Mouse (Mus musculus) spleen, postnatal 4 days (tissue): ENCODE results near the gene Tcte2.
"Not testable (repeated sequence)": the region's sequence is repeated elsewhere in the genome, so short reads cannot be mapped to it uniquely, and the experiment has no call there.

ENCODE experiments used
- DNase-seq, 2 experiments: peaks; one replicate each; pipeline ENCODE4 v3.0.0; 2022; ENCODE audit warnings: low spot score in 2 of 2

Gene Tcte2

DNA sequence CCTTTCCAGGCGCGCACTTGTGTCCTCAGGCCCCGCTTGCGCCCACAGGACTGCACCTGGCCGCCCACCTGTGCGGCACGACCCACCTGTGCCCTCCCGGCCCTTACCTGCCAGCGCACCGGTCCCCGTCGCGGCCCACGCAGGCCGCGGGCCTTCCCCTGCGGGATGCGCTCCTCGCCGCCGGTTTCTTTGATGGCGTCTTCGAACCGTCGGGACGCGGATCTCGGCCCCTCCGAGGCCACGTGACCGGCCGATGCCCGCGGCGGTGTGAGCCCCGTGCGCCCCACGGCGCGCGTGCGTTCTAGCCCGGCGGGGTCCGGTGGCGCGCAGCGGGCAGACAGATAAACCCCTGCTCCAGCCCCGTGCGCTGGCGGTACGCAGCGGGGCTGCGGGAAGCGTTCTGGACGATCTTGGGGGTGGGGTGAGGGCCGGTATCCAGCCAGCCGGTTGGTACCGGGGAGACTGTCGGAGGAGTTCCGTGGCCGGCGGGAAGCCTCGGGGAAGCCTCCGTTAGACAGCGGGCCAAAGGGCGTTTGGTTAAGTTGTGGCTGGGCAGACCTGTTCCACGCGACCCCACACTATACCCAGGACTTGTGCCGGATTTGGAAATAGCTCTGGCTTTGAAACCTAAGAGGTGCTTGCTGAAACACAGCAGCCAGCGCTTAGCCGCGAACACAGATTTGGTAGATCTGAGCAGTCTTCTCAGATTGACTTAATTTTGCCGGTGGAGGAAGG is at the start of gene Tcte2:
TSS of gene Tcte2 (minus strand) at position 647 of the 735 bp plus-strand sequence.
- DNase-seq, result peak in 1 of 2 experiments; percentile 64

DNA sequence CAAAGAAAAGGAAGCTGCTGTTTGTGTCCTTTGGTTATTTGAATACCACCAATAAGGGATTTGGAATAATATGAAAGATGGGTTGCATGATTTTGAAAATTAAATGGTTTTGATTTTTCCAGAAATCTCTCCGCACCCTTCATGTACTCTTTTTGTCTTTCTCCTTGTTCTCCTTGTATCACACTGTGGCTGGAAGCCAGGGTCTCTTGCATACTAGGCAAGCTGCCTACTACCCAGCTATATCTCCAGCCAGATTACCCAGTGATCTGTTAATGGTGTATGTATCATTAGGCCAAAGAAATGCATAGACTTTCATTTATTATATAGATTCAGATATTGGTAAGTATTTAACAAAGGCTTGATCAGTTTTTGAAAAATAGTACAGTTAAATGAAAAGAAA is 44.4 kb upstream of the Tcte2 start:
- no peak for DNase-seq

DNA sequence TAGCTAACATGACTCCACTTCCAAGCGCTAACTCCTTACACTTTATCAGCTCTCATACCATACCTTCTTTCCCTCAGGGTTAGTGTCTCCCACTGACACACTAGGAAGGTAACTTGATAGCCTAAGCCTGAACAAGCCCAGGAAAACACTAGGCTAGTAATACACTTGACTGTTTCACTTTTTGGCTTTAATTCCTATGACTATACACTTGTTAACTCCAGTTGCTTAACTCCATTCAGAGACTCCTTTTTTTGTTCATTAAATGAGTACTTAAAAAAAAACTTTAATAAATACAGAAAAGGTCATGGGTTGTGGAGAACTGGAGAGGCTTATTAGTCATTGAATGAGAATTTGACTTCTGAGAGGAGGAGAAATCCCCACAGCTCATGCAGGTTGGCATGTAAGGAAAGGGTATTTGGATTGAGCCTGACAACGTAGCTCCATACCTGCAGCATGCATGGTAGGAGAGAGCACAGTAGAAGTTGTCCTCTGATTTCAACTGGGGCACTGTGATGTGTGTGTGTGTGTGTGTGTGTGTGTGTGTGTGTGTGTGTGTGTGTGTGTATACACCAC is 41.3 kb upstream of the Tcte2 start:
- DNase-seq, result no peak

DNA sequence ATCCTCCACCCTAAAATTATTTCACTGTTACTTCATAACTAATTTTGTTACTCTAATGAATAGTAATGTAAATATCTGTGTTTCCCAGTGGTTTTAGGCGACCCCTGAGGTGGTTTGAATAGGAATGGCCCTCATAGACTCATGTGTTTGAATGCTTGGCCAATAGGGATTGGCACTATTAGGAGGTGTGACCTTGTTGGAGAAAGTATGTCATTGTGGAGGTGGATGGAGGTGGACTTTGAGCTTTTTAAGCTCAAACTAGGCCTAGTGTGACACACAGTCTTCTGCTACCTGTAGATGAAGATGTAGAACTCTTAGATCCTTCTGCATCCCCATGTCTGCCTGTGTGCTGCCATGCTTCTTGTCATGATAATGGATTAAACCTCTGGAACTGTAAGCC is 36.1 kb upstream of the Tcte2 start:
- DNase-seq, result no peak

DNA sequence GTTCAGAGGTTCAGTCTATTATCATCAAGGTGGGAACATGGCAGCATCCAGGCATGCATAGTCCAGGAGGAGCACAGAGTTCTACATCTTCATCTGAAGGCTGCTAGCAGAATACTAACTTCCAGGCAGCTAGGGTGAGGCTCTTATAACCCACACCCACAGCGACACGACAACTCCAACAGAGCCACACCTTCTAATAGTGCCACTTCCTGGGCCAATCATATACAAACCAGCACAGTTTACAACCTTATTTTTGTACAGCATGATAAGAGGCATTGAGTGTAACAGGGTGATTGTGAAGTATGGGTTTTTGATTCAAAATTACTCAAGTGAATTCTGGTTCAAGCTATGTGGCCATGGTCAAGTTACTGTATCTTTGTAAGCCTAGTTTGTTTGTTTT is 28.4 kb upstream of the Tcte2 start:
- DNase-seq, result not testable (repeated sequence)

DNA sequence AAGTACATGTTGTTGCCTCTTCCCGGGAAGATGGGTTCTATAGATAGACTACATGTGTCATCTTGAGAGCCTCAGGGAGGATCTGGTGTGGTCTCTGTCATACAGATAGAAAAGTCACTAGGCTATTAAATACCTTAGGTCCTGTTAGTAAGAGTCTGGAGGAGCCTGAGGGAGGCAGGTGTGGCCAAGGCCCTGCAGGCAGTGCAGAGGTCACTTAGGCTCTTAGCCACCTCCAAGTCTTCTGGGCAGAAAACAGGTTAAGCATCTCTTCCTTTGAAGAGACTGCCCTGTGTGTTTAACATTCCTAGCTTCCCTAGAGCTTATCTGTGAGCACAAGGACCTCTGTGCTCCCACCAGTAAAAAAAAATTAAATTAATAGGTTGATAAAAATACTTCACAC is 21.8 kb upstream of the Tcte2 start:
- DNase-seq, result no peak

DNA sequence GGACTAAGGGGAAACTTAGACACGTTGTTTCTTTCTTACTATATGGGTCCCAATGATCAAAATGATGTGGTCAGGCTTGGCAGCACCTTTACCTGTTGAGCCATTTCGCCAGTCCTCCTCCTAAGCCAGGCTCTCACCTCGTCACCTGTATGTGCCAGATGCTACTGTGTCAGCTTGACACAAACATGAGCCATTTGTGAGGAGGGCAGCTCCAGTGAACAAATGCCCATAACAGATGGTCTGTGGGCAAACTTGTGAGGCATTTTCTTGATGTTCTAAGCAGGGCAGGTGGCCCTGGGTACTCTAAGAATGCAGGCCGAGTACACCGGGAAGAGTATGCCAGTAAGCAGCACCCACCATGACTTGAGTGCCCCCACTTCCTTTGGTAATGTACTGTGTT is 20.3 kb upstream of the Tcte2 start:
- DNase-seq, result no peak

DNA sequence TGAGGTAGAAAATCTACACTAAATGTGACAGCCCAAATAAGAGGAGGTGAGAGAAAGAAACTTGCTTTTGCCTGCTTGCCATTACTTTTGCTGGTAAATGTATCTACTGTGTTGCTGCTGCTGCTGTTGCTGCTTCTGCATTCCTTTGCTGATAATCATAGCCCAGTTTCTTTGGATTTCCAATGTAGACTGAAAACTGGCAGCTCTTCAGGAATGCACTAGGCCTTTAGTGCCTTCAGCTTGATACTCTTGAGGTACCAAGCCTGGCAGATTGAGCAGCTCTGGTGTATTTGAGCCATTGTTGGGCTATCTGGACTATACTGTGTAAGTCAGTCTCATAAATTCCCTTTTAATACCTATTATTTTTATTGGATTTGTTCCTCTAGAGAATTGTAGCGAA is 17.2 kb upstream of the Tcte2 start:
- no peak for DNase-seq

DNA sequence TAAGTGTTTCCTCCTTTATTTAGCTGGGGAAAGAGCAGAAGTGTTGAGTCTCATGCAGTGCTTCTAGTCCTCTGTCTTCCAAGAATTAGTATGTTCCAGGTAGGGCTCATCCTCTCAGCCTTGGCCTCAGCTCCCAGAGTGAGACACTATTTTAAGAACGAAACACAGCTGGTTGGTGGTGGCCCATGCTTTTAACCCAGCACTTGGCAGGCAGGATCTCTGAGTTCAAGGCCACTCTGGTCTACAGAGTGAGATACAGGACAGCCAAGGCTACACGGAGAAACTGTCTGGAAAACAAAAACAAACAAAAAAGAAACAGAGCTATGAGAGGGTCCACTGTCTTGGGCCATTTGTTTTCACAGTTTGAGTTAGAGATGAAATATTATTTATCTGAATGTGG is 16.1 kb upstream of the Tcte2 start:
- DNase-seq, result no peak

DNA sequence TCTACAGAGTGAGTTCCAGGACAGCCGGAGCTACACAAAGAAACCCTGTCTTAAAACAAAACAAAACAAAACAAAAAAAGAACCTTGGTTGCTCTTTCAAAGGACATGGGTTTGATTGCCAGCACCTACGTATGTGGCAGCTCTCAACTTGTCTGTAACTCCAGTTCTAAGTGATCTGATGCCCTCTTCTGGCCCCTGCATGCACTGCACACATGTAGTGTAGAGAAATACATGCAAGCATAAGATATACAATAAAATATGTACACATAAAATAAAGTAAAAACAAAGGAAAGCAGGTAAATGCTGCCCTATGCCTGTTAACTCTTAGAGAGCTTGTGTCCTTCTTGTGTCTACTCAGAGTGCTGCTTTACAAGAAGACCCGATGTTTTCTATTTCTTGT is 7.6 kb upstream of the Tcte2 start:
- DNase-seq, result no peak

DNA sequence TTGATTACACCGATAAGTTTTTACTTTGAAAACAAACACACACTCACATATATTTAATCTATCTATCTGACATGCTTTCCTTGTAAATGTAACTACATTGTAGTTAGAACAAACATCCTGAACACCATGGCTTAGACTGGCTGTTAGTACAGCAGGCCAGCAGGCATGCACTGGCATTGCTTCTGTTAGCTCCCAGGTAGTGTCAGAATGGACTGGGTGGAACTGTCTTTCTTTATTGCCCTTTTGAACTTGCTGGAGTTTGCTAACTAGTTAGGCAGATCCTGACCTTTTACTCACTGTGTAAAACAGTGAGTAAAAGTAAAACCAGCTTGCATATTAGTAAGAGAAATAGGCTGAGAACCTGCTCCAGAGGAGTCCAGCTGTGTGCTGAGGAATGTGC is 6.9 kb upstream of the Tcte2 start:
- DNase-seq, result no peak

DNA sequence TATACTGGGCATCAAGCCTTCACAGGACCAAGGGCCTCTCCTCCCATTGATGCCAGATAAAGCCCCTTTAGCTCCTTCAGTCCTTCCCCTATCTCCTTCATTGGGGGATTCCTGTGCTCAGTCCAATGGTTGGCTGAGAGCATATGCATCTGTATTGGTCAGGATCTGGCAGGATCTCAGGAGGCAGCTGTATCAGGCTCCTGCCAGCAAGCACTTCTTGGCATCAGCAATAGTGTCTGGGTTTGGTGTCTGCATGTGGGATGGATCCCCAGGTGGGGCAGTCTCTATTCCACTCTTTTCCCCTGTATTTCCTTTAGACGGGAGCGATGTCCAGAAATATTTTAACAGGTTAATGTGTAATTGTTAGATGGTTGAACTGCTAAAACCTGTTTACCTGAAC is 3.3 kb upstream of the Tcte2 start:
- not testable (repeated sequence) for DNase-seq

DNA sequence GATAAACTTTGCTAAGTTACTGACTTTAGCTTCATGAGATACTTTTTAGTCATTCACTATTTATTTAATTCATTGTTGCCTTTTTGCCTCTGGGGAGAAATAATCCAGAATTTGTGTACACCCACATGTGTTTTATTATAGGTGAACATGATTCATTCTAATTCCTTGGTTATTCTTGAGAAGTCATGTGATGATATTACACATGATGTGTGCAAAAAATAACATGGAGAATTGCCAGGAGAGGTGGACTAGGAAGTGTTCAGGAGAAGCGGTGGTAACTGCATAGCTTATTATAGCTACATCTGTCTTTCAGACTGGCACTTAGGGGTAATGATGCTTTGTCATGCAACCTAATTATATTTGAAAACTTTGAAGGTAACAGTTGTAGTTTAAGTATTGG is 2.2 kb upstream of the Tcte2 start:
- DNase-seq, result no peak

DNA sequence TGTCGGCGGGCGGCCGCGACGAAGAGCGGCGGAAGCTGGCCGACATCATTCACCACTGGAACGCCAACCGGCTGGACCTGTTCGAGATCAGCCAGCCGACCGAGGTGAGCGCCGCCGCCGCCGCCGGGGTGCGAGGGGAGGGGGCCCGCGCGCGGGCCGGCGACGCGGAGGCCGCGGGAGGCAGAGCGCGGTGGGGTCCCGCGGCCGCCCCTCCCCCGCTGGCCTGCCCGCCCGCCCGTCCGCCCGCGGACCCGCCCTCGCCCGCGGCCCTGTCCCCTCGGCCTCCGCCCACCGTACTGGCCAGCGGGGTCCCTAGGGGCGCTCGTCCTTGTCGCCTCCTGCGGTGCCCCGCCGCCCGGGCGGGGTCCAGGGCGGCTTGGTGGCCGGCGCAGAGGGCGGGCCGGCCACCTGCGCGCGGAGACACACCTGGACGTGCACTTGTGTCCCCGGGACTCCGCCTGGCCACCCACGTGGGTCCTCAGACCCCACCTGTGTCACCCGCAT is 898 bp downstream of the Tcte2 start:
- DNase-seq, result no peak

DNA sequence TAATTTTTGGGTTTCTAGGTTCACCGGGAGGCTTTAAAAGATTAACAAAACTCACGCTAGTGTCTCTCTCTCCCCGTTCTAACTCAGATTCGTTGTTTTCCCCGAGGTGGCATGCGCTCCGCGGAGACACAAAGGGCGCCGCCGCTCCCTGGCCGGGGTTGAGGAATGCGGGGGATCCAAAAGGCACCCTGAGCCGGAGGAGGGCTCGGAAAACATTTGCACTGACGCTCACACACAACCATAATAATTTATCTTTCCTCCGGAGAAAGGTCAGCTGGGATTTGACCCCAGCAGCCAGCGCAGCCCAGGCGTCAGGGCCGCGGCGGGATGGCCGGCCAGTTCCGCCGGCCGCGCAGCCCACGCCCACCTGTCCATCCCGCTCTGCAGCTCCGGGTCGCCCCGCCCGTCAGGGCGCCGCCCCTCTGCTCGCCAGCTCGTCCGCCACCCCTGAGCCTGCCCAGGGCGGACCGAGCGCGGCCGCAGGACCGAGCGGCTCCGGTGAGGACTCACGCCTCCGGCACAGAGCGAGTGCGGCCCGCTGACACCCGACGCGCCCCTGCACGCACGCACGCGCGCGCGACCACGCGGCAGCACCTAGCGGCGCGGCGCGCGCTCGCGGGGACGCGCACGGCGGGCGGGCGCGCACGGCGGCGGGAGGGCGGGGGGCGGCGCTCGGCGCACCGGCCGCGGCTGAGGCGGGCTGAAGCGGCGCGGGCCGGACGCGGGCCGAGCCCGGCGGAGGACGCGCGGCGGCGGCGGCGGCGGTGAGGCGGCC is 1.6 kb downstream of the Tcte2 start, which contains the start of gene Afdn:
TSS of gene Afdn (plus strand) at position 687 of the 775 bp plus-strand sequence.
- no peak for DNase-seq

DNA sequence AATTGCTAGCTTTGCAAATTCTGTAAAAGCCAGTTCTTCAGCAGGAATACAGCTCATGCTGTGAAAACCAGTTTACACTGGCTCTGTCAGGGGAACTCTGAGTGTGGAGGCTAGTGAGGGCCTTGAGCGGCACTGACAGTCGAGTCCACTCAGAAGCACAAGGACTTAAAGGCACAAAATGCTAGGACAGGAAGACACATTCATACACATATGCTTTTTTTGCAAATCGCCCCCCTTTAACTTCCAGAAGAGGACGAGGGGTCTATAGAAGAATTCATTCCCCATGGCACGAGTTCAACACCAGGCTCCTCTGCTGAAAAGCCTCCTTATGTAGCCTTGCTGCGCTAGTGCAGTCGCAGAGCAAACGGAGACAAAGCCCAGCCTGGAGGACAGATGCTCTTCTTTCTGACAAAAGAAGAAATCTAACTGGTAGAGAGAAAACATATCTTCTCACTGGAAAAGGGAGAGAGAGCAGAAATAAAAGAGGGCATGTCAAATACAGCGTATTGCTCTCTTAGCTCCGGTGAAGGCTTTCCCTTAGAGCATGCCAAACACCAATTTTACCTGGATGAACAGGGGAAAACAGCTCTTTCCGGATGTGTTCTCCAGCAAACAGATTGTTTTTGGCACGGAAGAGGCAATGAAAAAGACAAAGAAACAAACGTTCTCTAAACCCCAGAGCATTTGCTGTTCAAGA is 2.3 kb downstream of the Tcte2 start:
- no peak for DNase-seq

DNA sequence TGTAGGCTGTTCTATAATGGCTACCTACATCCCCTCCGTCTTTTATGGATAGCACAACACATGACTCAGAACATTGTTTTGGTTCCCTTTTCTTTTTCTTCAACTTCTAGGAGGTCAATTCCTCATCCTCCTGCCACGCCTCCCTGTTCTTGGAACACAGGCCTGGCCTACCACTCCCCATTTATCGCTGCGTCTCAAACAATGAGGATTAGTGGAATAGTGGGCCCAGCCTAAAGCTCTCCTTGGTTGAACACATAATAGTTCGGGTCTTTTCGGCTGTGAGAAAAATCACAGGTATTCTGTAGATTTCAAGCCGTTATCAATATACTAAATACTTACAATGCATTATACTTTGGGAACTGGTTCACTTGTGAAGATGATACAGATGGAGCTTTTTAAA is 3.0 kb downstream of the Tcte2 start:
- no peak for DNase-seq

DNA sequence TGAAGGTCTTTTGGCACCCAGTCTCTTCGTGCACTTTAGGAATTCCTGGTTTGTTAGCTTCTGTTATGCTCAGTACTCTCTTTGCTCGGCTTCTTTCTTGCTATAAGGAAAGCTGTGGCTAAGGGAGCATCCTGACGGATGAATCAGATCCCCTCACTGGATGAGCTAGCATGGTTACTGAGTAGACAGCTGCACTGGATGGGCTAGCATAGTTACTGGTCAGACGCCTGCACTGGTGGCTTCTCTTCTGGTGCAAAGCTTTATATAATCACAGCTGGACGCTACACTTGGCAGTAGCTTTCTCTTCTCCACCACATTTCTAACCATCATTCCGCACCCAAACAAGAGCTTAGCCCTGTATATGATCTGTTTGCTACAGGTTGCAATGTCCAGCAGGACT is 6.7 kb downstream of the Tcte2 start:
- DNase-seq, result no peak

DNA sequence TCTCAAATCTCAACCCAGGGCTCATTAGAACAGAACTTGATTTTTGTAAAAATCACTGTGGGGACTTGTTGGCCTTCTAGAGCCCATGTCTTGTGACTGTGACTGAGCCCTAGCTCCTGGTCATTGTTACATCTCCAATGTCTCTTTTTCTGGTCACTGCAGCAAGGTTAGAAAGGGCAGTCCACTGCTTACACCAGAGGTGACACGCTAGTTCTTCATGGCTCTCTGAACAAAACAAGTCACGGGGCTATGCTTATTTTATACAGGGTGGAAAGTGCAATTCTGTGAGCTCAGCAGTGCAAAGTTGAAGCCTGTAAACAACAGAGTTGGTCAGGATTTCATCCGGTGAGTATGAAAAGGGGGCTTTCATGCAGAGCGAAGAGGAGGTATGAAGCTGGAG is 7.7 kb downstream of the Tcte2 start:
- DNase-seq, result no peak

DNA sequence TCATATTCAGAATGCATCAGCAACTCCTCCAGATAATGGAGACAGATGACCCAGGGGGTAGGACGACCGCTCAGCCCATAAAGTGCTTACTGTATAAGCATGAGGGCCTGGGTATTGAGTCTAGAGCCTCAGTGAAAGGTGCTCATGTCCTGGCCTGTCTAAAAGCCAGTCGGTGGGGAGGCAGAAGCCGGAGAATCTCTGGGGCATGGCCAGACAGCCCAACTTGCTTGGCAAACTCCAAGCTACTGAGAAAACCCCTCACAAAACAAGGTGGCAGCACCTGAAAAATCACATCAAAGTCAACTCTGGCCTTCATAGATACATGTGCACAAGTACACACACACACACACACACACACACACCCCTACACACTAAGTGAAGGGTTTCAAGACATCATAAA is 12.6 kb downstream of the Tcte2 start:
- DNase-seq, result no peak

DNA sequence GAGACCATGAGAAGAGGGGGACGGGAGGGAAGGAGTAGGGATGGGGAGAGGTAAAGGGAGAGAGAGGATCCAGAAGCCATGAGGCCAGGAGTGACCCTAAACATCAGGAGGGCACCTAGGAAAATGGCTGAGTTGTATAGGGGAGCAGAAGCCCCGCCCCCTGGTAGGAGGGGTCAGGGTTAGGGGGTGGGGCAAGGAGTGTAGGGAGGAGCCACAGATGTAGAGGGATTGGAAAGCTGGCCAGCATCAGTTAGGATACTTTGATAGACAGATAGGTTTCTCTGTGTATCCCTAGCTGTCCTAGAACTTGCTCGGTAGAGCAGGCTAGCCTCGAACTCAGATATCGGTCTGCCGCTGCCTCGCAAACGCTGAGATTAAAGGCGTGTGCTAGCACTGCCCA is 13.9 kb downstream of the Tcte2 start:
- no peak for DNase-seq

DNA sequence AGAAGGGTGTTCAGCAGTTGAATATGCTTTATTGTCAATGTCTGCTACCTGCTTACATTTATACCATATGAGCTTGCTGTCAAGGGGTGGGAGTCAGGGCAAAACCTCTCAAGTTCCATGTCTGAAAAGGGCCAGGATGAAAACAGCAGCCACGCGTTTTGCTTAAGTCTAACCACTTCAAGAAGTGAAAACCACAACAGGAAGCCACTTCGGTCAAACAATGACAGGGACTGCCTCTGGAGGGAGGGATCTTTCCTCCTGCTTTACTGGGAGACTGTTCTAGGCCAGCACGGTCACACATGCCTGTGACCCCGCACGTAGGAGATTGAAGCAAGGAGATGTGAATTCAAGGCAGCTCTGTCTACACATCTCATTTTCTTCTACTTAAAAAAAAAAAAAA is 15.3 kb downstream of the Tcte2 start:
- peak in 1 of 2 experiments; percentile 52 for DNase-seq
